Mouse (Mus musculus) liver, embryonic 11.5 days (tissue): Measurements from ENCODE around the gene Myadml2. TPM values are rescaled to one million over a fixed set of nuclear protein-coding genes. Genes with fewer than 3 reads are reported as not detected.

Source experiments
- ATAC-seq: fragments of 200-750 bp; cut with Nextera tagmentation; replicated peaks from 2 replicates; pipeline ENCODE4 v1.8.0; 2017; ENCODE audit warnings: moderate number of reproducible peaks, mild to moderate bottlenecking, moderate TSS enrichment, moderate library complexity; ENCODE audit not compliant: low FRiP score
- DNase-seq: peaks from one replicate; pipeline ENCODE4 v3.0.0-alpha.2; 2017; ENCODE audit warnings: low spot score
- H3K27ac ChIP-seq: fragments of 300-500 bp; sonication (generic); 2 replicates; pipeline ENCODE4 v1.5.1; 2014; ENCODE audit warnings: mild to moderate bottlenecking, low read depth, low read length, control low read depth
- H3K27me3 ChIP-seq: fragments of 300-500 bp; sonication (generic); replicated peaks from 2 replicates; pipeline ENCODE4 v1.6.1; 2014; ENCODE audit warnings: low read length, mixed read lengths; ENCODE audit not compliant: control insufficient read depth, insufficient read depth
- H3K36me3 ChIP-seq: fragments of 300-500 bp; sonication (generic); 2 replicates; pipeline ENCODE4 v1.6.1; 2014; ENCODE audit warnings: mild to moderate bottlenecking, low read length, moderate library complexity, mixed read lengths; ENCODE audit not compliant: control insufficient read depth, insufficient read depth
- H3K4me1 ChIP-seq: fragments of 300-500 bp; sonication (generic); replicated peaks from 2 replicates; pipeline ENCODE4 v1.6.1; 2014; ENCODE audit warnings: low read length, mixed read lengths; ENCODE audit not compliant: control insufficient read depth, insufficient read depth
- H3K4me2 ChIP-seq: fragments of 300-500 bp; sonication (generic); 2 replicates; pipeline ENCODE4 v1.6.1; 2014; ENCODE audit warnings: mild to moderate bottlenecking, control low read depth, moderate library complexity
- H3K4me3 ChIP-seq: fragments of 300-500 bp; sonication (generic); 2 replicates; pipeline ENCODE4 v1.5.1; 2014; ENCODE audit warnings: low read depth, low read length, control low read depth
- H3K9ac ChIP-seq: fragments of 300-500 bp; sonication (generic); 2 replicates; pipeline ENCODE4 v1.6.1; 2014; ENCODE audit warnings: low read depth, low read length, control low read depth
- H3K9me3 ChIP-seq: fragments of 300-500 bp; sonication (generic); 2 replicates; pipeline ENCODE4 v1.6.1; 2016; ENCODE audit warnings: low read length, inconsistent platforms, mixed read lengths; ENCODE audit not compliant: control insufficient read depth
- WGBS: fragments of 180-500 bp; shearing (Covaris S2); extraction: QIAGEN DNeasy Blood & Tissue Kit; methylation state at CpG from one replicate; pipeline ENCODE4 v1.1.7; 2014; 5-methylcytosine and 5-hydroxymethylcytosine counted together
- microRNA-seq: library from miRNA; unstranded; fragments of <30 nt; microRNA quantifications from one replicate; pipeline ENCODE4, GENCODE M21; 2017; ENCODE audit warnings: borderline number of aligned reads
- polyA plus RNA-seq: library from polyadenylated mRNA; unstranded; fragments of >200 nt; fragmentation: Nextera tagmentation; extraction: Ambion mirVana; gene quantifications from 2 replicates; pipeline ENCODE4 v1.2.1, GENCODE M21; 2014

Myadml2 gene
- polyA plus RNA-seq, 1 experiment from 2014 or later: 0.60 TPM

DNA sequence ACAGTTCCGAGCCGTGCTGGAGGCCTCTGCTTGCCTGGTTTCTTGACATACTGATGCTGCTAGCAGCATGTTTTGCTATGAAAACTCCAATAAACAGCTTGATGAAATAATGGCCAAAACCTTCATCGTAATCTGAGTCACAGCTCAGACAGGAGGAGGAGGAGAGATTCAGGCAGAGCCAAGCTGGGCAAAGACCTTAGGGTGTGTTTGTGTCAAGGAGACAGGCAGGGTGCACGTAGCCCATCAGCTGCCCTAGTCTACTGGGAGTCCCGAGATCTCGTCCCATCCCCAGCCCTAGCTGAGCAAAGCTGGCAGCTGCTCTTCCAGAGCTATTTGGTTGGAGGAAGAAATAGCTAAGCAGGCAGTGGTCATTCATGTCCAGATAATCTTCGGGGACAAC, 42.3 kb downstream of the Myadml2 start:
- H3K9me3 ChIP-seq: no peaks in the 10 kb centered on the region
- 91% methylated on average over 7 of the region's 7 CpGs for WGBS
- no peak overlapping the region for H3K4me3 ChIP-seq
- no peak overlapping the region for H3K9ac ChIP-seq
- DNase-seq (no peak), ATAC-seq (no peak)
- peaks cover 33% of the 10 kb centered on the region for H3K4me1 ChIP-seq
- no peak overlapping the region for H3K27ac ChIP-seq
- H3K27me3 ChIP-seq: peaks cover 4% of the 10 kb centered on the region; the same call in 1 of the 2 replicates
- H3K4me2 ChIP-seq: no peak overlapping the region
- H3K36me3 ChIP-seq: peaks cover 17% of the 10 kb centered on the region

DNA sequence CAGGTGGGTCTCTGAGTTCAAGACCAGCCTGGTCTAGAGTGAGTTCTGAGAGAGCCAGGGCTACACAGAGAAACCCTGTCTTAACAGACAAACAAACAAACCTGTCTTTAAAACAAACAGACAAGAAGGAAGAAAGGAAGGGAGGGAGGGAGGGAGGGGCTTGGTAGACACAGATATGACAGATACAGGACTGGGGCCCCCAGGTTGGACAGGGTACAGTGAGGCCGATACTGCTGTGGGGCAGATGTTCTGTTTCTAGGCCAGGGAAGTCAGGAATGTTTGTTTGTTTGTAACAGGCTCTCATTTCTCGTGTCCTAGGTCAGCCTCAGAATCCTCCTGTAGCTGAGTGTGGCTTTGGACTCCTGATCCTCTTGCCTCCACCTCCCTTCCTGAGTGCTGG, 44.4 kb downstream of the Myadml2 start:
- WGBS: 54% methylated on average over 2 of the region's 2 CpGs
- peak overlapping the region; percentile 64 for H3K27ac ChIP-seq

DNA sequence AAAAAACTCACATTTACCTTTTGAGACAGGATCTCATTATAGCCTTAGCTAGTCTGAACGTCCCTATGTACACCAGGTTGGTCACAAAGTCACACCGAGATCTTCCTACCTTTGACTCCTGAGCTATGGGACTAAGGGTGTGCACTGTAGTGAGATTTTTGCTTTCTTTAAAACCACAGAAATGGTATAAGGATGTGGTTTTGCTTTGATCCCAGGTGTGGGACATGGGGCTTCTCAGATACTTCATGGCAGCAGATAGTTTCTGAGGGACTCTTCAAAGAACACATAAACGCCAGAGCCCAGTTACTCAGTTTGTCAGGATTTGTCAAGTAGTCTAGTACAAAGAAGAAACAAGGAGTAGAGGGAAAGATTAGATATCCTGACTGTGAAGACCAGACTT, 47.2 kb downstream of the Myadml2 start:
- H3K27ac ChIP-seq: no peak overlapping the region
- H3K4me2 ChIP-seq: no peak overlapping the region
- peaks cover 25% of the 10 kb centered on the region for H3K36me3 ChIP-seq
- no peak for ATAC-seq
- H3K9me3 ChIP-seq: no peaks in the 10 kb centered on the region
- H3K4me1 ChIP-seq: peaks cover 38% of the 10 kb centered on the region
- H3K9ac ChIP-seq: no peak overlapping the region
- H3K27me3 ChIP-seq: no peaks in the 10 kb centered on the region
- H3K4me3 ChIP-seq: no peak overlapping the region
- no peak for DNase-seq
- 90% methylated on average over 3 of the region's 3 CpGs for WGBS

More for the DNA sequence above, 44.4 kb downstream of the Myadml2 start:
- Histone ChIP-seq H3K4me3 (peak overlapping the region; percentile 20; the same call in 1 of the 2 replicates), H3K27me3 (peaks cover 3% of the 10 kb centered on the region; the same call in 1 of the 2 replicates), H3K9ac (peak overlapping the region; percentile 35), H3K4me2 (peak overlapping the region; percentile 53), H3K9me3 (no peaks in the 10 kb centered on the region), H3K4me1 (peaks cover 30% of the 10 kb centered on the region), H3K36me3 (peaks cover 21% of the 10 kb centered on the region)
- no peak for DNase-seq
- ATAC-seq: peak; percentile 78

DNA sequence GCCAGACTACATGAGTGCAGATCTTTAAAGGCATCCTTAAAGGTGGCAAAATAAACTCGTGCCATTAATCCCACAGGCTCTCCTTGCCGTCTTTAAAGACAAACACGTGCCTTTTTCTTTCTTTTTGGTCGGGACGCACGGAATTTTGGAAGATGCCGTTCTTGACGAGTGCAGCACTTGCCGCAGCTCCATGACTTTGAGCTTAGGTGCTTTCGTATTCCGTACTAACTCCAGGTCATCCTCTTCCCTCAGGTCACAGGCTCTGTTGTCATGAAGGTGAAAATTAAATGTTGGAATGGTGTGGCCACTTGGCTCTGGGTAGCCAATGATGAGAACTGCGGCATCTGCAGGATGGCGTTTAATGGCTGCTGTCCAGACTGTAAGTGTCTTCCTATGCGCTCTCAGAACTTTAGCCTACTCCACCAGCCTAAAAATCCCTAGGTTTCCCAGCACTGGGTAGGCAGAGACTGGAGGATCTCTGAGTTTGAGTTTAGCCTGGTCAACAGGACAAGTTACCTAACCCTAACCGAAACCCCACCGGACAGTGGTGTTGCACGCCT, 48.9 kb downstream of the Myadml2 start:
- H3K36me3 ChIP-seq: peaks cover 34% of the 10 kb centered on the region
- no peaks in the 10 kb centered on the region for H3K27me3 ChIP-seq
- no peak for DNase-seq

DNA sequence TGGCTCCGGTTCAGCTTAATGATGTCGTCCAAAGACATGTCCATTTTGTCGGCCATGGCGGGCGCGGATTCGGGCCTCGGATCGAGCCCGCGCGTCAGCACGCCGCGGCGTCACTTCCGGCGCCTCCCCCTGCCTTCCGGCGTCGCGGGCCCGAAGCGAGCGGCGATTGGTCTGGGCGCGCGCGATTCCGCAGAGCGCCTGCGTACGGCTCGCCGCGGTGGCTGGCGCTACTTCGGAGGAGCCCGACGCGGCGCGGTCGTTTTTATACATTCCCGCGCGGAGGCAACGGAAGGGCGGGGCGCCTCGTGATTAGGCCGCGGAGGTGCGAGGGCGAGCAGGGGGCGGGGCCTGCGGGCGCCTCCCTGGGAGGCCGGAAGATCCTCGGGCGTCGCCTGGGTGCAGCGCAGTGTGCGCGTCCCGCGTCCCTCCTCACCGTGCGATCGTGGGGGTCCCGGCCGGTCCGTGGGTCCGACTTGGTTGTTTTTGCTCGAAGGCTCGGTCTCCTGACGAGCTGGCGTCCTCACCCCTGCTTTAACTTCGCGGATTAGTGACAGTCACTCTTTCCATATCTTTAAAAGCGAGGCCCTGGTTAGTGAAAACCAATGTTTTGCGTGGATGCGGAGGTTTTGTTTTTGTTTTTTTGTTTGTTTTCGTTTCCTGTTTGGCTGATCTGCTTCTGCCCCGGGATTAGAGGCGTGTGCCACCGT, 49.5 kb downstream of the Myadml2 start, which contains the start of the genes Alyref and Anapc11:
TSS of gene Alyref (minus strand) at position 83 of the 707 bp plus-strand sequence.
TSS of gene Anapc11 (plus strand) at position 139 of the 707 bp plus-strand sequence.
- DNase-seq: peak; percentile 94
- Histone ChIP-seq H3K4me2 (peak within 1 kb of the TSS; percentile 97), H3K36me3 (peaks cover 38% of the 10 kb centered on the region), H3K27ac (peak within 1 kb of the TSS; percentile 97), H3K9ac (peak within 1 kb of the TSS; percentile 100), H3K4me1 (peaks cover 30% of the 10 kb centered on the region), H3K9me3 (no peaks in the 10 kb centered on the region), H3K27me3 (no peaks in the 10 kb centered on the region), H3K4me3 (peak within 1 kb of the TSS; percentile 100)
- ATAC-seq: peak; percentile 98
- under 1% methylated on average over 88 of the region's 88 CpGs for WGBS

More for the DNA sequence above, 48.9 kb downstream of the Myadml2 start:
- no peaks in the 10 kb centered on the region for H3K9me3 ChIP-seq
- peak overlapping the region; percentile 100 for H3K4me3 ChIP-seq
- H3K4me2 ChIP-seq: peak overlapping the region; percentile 97
- WGBS: 43% methylated on average over 17 of the region's 17 CpGs
- H3K27ac ChIP-seq: peak overlapping the region; percentile 97
- ATAC-seq: no peak
- H3K4me1 ChIP-seq: peaks cover 35% of the 10 kb centered on the region
- H3K9ac ChIP-seq: peak overlapping the region; percentile 100

DNA sequence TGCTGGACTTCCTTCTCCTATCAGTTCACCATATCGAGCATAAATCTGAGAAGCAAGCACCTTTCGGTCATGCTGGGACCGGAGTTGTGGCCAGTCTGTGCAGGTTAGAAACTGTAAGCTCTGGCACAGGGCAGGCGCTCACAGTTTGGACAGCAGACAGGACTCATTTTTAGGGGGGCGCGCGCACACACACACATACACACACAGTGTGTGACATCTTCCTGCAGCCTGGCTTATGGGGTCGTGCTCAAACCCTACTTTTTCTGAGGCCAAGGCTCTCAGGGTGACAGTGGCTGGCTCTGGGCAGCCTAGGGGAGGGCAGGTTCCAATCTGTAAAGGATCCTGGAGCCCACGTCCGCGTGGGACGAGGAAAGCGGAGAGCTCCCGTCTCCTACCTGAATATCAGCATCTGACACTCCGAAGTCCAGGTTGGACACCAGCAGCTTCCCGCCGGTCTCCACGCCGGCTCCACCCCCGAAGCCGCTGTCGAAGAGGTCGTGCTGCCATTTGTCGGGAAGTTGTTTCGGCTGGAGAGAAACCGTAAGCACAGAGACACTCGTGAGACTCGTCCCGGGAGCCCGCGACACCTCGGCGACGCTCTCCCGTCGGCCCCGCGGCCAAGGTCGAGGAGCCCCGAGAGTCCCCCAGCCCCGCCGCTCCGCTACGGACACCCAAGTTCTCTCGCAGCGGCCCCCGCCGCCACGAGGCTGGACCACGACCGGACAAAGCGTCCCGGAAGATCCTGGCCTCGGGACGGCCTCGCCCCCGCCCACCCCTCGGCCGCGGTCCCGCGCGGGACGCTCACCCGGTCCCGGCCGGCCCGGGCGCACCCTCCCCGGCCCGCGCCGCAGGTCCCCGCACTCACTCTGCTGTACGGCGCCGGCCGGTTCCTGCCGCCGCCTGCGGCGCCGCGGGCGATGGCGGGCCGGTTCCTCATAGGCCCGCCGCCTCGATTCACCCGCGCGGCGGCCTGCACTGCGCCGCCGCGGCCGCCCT, 50.4 kb downstream of the Myadml2 start:
- Histone ChIP-seq H3K27ac (peak overlapping the region; percentile 97), H3K27me3 (no peaks in the 10 kb centered on the region), H3K36me3 (peaks cover 46% of the 10 kb centered on the region), H3K4me1 (peaks cover 24% of the 10 kb centered on the region), H3K9me3 (no peaks in the 10 kb centered on the region), H3K4me2 (peak overlapping the region; percentile 97), H3K9ac (peak overlapping the region; percentile 100), H3K4me3 (peak overlapping the region; percentile 100)
- 3% methylated on average over 88 of the region's 99 CpGs for WGBS
- ATAC-seq (peak; percentile 29), DNase-seq (no peak)

Small RNA genes lying within 50 kb of the gene (microRNA-seq; reads per million reads assigned to microRNA genes)
- gene Mir6936: 2.5 reads per million

Other genes starting within 250 kb of the Myadml2 start
- 44.5 and 47.2 TPM in 2 replicates for gene Nploc4, start 210.4 kb downstream of the Myadml2 start, polyA plus RNA-seq
- 0.10 TPM in 1 of 2 replicates, not detected in the other for gene Tspan10, start 205.5 kb downstream of the Myadml2 start, polyA plus RNA-seq
- gene Pde6g, start 194.7 kb downstream of the Myadml2 start, polyA plus RNA-seq: 0.18 and 0.51 TPM in 2 replicates
- gene Oxld1, start 190.1 kb downstream of the Myadml2 start, polyA plus RNA-seq: 12.7 and 16.8 TPM in 2 replicates
- 51.5 and 52.0 TPM in 2 replicates for gene Ccdc137, start 190.0 kb downstream of the Myadml2 start, polyA plus RNA-seq
- gene Arl16, start 180.6 kb downstream of the Myadml2 start, polyA plus RNA-seq: 39.1 and 40.2 TPM in 2 replicates
- 252 and 266 TPM in 2 replicates for gene Mrpl12, start 163.5 kb downstream of the Myadml2 start, polyA plus RNA-seq
- gene Slc25a10, start 156.3 kb downstream of the Myadml2 start, polyA plus RNA-seq: 65.5 and 70.6 TPM in 2 replicates
- gene Gcgr, start 117.5 kb downstream of the Myadml2 start, polyA plus RNA-seq: 7.6 and 7.7 TPM in 2 replicates
- 117 and 123 TPM in 2 replicates for gene Mcrip1, start 98.4 kb downstream of the Myadml2 start, polyA plus RNA-seq
- not detected in 2 replicates for gene Ppp1r27, start 97.0 kb downstream of the Myadml2 start, polyA plus RNA-seq
- gene P4hb, start 74.9 kb downstream of the Myadml2 start, polyA plus RNA-seq: 648 and 680 TPM in 2 replicates
- gene Arhgdia, start 66.5 kb downstream of the Myadml2 start, polyA plus RNA-seq: 557 and 561 TPM in 2 replicates
- 601 and 617 TPM in 2 replicates for gene Alyref, start 49.8 kb downstream of the Myadml2 start, polyA plus RNA-seq
- 200 and 208 TPM in 2 replicates for gene Anapc11, start 49.7 kb downstream of the Myadml2 start, polyA plus RNA-seq
- 3.6 and 6.3 TPM in 2 replicates for gene Npb, start 39.7 kb downstream of the Myadml2 start, polyA plus RNA-seq
- 165 and 175 TPM in 2 replicates for gene Pcyt2, start 30.2 kb downstream of the Myadml2 start, polyA plus RNA-seq
- 48.6 and 54.8 TPM in 2 replicates for gene Sirt7, start 22.9 kb downstream of the Myadml2 start, polyA plus RNA-seq
- gene Mafg, start 14.6 kb downstream of the Myadml2 start, polyA plus RNA-seq: 32.6 and 34.8 TPM in 2 replicates
- 18.5 and 21.2 TPM in 2 replicates for gene Pycr1, start 4.4 kb downstream of the Myadml2 start, polyA plus RNA-seq
- 0.51 and 0.52 TPM in 2 replicates for gene Notum, start 13.0 kb upstream of the Myadml2 start, polyA plus RNA-seq
- 83.7 and 97.1 TPM in 2 replicates for gene Aspscr1, start 24.8 kb upstream of the Myadml2 start, polyA plus RNA-seq
- 178 and 192 TPM in 2 replicates for gene Cenpx, start 65.6 kb upstream of the Myadml2 start, polyA plus RNA-seq
- gene Lrrc45, start 65.8 kb upstream of the Myadml2 start, polyA plus RNA-seq: 34.2 and 38.3 TPM in 2 replicates
- 1.2 and 1.8 TPM in 2 replicates for gene Rac3, start 73.3 kb upstream of the Myadml2 start, polyA plus RNA-seq
- 12.9 and 13.2 TPM in 2 replicates for gene Dcxr, start 79.1 kb upstream of the Myadml2 start, polyA plus RNA-seq
- gene Cbr2, start 84.0 kb upstream of the Myadml2 start, polyA plus RNA-seq: 0.22 and 0.32 TPM in 2 replicates
- gene Hmga1b, start 114.6 kb upstream of the Myadml2 start, polyA plus RNA-seq: 11.4 and 17.5 TPM in 2 replicates
- gene Rfng, start 136.0 kb upstream of the Myadml2 start, polyA plus RNA-seq: 30.3 and 33.4 TPM in 2 replicates
- gene Gps1, start 136.1 kb upstream of the Myadml2 start, polyA plus RNA-seq: 209 and 210 TPM in 2 replicates
- gene Dus1l, start 148.2 kb upstream of the Myadml2 start, polyA plus RNA-seq: 132 and 139 TPM in 2 replicates
- gene Fasn, start 176.4 kb upstream of the Myadml2 start, polyA plus RNA-seq: 71.3 and 80.0 TPM in 2 replicates